Mouse (Mus musculus): ENCODE data around the gene Frmpd1.

Frmpd1 gene

DNA sequence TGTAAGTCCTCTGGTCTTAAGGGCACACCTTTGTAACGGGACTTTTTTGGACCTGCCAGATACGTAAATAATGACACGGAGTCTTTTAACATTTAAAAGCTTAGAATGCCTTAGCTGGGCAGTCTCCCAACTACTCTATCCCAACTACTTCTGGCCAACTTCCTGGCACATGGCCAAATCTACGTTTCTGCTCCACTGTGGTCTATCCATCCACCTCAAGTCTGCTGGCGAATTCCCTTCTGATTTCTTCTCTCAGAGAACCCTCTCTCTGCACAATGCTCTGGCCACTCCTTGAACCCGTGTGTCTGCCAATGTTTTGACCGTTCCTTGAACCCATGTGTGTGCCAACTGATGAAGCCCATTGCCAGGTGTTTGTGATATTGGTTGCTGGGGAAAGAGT is 146.5 kb downstream of the Frmpd1 start:
- no peak for DNase-seq (ENCODE audit: low read depth, low spot score)

DNA sequence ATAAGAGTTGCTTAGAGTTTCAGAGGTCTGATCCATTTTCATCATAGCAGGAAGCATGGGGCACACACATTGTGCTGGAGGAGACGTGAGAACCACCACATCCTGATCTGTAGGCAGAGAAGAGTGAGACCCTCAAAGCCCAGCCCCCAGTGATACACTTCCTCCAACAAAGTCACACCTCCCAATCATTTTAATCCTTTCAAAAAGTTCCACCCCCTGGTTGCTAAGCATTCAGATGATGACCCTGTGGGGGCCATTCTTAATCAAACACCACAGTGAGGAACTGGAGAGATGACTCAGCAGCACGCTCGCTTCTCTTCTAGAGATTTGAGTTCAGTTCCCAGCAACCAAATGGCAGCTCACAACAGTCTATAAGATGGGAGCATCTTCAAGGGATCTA is 147.8 kb downstream of the Frmpd1 start:
- no peak for DNase-seq (ENCODE audit: low read depth, low spot score)

Measured in brain, embryonic 18.5 days (tissue).